Mouse (Mus musculus) cortical plate, adult 2 months (tissue): ENCODE results near the gene Ptpru.

ENCODE experiments used
- CTCF ChIP-seq: fragments of 200-500 bp; IDR thresholded peaks from 2 replicates; pipeline ENCODE4 v1.5.1; 2011; ENCODE audit warnings: mild to moderate bottlenecking, control low read depth, low read length; ENCODE audit not compliant: insufficient read depth; ENCODE audit errors: extremely low read depth
- POLR2A ChIP-seq: fragments of 200-500 bp; IDR thresholded peaks from 2 replicates; pipeline ENCODE4 v1.6.1; 2011; ENCODE audit warnings: mild to moderate bottlenecking, low read length, control low read depth; ENCODE audit not compliant: insufficient read depth; ENCODE audit errors: extremely low read depth

DNA sequence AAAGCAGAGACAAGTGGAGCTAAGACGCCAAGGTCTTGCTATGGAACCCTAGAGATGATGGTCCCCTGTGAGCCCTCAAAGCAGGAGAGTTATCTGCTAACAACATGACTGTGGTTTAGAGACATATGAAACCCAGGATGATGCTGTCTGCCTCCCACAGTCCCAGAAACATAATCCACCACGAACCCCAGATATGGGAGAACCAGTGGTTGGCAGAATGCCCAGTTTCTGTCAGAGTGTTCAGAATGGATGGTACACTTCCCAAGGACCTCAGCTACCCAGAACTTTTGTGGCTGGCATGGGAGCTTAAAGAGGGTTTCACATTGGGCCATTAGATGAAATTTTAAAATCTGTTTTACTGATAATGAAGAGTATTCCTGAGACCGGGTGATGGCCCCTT lies 57.1 kb downstream of the Ptpru start:
- no peak for TF ChIP-seq POLR2A
- TF ChIP-seq CTCF = no peak
